Mouse (Mus musculus) intestine, postnatal 0 days (tissue): ENCODE results near the gene Herpud1. TPM values are rescaled to one million over a fixed set of nuclear protein-coding genes. Genes with fewer than 3 reads are reported as not detected.

ENCODE experiments used
- ATAC-seq: fragments of 200-750 bp; cut with Nextera tagmentation; 2 replicates; pipeline ENCODE4 v1.8.0; 2017; ENCODE audit warnings: mild to moderate bottlenecking, moderate TSS enrichment, moderate library complexity
- H3K27ac ChIP-seq: fragments of 300-500 bp; sonication (generic); 2 replicates; pipeline ENCODE4 v1.5.1; 2014; ENCODE audit warnings: mild to moderate bottlenecking, low read depth, low read length, moderate library complexity
- H3K27me3 ChIP-seq: fragments of 300-500 bp; sonication (generic); replicated peaks from 2 replicates; pipeline ENCODE4 v1.6.1; 2014; ENCODE audit warnings: low read length, mixed read lengths; ENCODE audit not compliant: control insufficient read depth, insufficient read depth
- H3K36me3 ChIP-seq: fragments of 300-500 bp; sonication (generic); 2 replicates; pipeline ENCODE4 v1.6.1; 2014; ENCODE audit warnings: mild to moderate bottlenecking, moderate library complexity; ENCODE audit not compliant: control insufficient read depth, insufficient read depth
- H3K4me1 ChIP-seq: fragments of 300-500 bp; sonication (generic); replicated peaks from 2 replicates; pipeline ENCODE4 v1.6.1; 2014; ENCODE audit warnings: antibody characterized with exemption, low read length, mixed read lengths; ENCODE audit not compliant: control insufficient read depth, insufficient read depth
- H3K4me2 ChIP-seq: fragments of 300-500 bp; sonication (generic); replicated peaks from 2 replicates; pipeline ENCODE4 v1.6.1; 2014; ENCODE audit warnings: low read depth, mild to moderate bottlenecking, moderate library complexity
- H3K4me3 ChIP-seq: fragments of 300-500 bp; sonication (generic); 2 replicates; pipeline ENCODE4 v1.5.1; 2014; ENCODE audit warnings: low read depth, low read length
- H3K9ac ChIP-seq: fragments of 300-500 bp; sonication (generic); 2 replicates; pipeline ENCODE4 v1.6.1; 2014; ENCODE audit warnings: mild to moderate bottlenecking, low read depth, low read length
- H3K9me3 ChIP-seq: fragments of 300-500 bp; sonication (generic); 2 replicates; pipeline ENCODE4 v1.6.1; 2016; ENCODE audit warnings: mixed run types; ENCODE audit not compliant: control insufficient read depth
- CTCF ChIP-seq: sonication (generic); IDR thresholded peaks from 2 replicates; pipeline ENCODE4 v1.5.1; 2016; ENCODE audit warnings: low read depth, mild to moderate bottlenecking, control low read depth, antibody characterized with exemption, moderate library complexity
- WGBS: fragments of 180-500 bp; shearing (Covaris S2); extraction: QIAGEN DNeasy Blood & Tissue Kit; methylation state at CpG from one replicate; pipeline ENCODE4 v1.1.7; 2014; 5-methylcytosine and 5-hydroxymethylcytosine counted together
- polyA plus RNA-seq: library from polyadenylated mRNA; unstranded; fragments of >200 nt; fragmentation: Nextera tagmentation; extraction: Ambion mirVana; gene quantifications from 2 replicates; pipeline ENCODE4 v1.2.1, GENCODE M21; 2015

The Herpud1 gene
- polyA plus RNA-seq, 1 experiment from 2014 or later: 154 TPM

DNA sequence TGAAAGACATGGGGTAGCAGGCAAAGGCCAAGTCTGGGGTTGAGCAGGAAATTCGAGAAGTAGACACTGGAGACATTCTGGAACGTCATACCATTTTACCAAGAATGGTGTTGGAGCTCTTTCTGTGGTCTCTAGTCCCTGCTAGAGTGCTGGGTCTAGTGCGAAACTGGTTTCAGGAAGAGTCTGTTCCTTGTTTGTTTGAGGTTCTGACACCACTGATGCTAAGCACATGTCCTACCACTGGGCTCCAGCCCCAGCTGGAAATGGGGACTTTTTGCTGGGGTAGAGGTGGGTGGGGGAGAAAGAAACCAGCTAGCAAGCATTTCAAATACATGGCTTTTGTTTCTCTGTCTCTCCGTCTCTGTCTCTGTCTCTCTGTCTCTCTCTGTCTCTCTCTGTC is 9.2 kb upstream of the Herpud1 start:
- Histone ChIP-seq H3K27me3 (no peaks in the 10 kb centered on the region), H3K4me2 (no peak overlapping the region), H3K4me3 (no peak overlapping the region), H3K9me3 (no peaks in the 10 kb centered on the region), H3K4me1 (0 out of 2 replicates have a peak, but pooled peaks cover 7% of the 10 kb centered on the region), H3K27ac (peak overlapping the region; percentile 77; the same call in 1 of the 2 replicates), H3K36me3 (no peaks in the 10 kb centered on the region), H3K9ac (no peak overlapping the region)
- 86% methylated on average over 4 of the region's 4 CpGs for WGBS
- no peak for ATAC-seq
- no peak for TF ChIP-seq CTCF

DNA sequence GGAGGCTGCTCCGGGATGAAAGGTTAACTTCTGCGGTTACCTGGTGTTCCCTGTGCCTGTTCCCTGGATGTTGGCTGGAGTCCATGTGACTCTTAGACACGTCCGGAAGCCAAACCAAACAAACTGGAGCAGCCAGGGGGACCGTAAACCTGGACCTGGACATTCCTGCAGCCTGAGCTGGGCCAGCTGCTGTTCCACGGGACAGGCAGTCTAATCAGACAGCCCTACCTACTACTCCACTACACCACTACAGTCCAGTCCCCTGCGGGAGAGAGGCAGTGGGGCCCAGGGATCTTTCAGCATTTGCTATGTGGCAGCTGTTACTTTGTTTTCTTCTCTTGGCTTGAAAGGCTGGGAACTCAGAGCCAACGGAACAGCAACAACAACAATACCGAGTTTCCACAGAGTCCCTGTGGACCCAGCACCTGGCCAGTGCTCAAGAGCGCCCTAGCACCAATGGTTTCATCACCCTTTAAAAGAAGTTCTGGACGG is 8.5 kb upstream of the Herpud1 start:
- H3K4me3 ChIP-seq: no peak overlapping the region
- no peaks in the 10 kb centered on the region for H3K27me3 ChIP-seq
- peak; percentile 86 for ATAC-seq
- no peaks in the 10 kb centered on the region for H3K9me3 ChIP-seq
- H3K36me3 ChIP-seq: no peaks in the 10 kb centered on the region
- H3K4me1 ChIP-seq: 0 out of 2 replicates have a peak, but pooled peaks cover 7% of the 10 kb centered on the region
- peak overlapping the region; percentile 24; the same call in 1 of the 2 replicates for H3K9ac ChIP-seq
- peak overlapping the region; percentile 28 for H3K4me2 ChIP-seq
- H3K27ac ChIP-seq: peak overlapping the region; percentile 77
- no peak for TF ChIP-seq CTCF
- 24% methylated on average over 11 of the region's 11 CpGs for WGBS

DNA sequence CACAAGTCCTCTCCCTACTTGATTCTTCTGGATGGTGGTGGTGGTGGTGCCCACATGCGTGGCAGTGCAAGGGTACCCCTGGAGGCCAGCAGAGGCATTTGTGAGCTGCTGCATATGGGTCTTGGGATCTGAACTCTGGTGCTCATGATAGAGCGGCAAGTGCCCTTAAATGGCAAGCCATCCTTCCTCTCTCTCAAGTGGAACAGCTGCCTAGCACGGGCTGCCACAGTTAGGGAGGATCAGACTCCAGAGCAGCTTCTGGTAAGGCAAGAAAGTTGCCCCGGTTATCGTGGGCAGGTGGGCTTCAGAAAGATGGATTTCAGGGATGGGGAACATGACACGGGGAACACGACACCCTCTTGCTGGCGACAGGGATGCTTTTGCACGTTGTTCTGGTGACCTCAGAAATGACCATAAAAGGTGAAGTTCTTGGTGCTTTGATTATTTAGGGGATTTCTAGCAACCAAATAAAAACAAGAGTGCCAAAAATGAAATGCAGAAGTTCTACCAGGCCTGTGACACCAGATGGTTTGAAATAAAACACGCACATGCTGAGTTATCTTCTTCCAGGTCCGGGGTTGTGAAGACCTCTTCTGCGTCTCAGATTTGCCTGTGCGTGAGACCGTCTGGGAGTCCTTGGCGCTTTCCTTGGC is 7.3 kb upstream of the Herpud1 start:
- Histone ChIP-seq H3K4me3 (no peak overlapping the region), H3K4me1 (0 out of 2 replicates have a peak, but pooled peaks cover 7% of the 10 kb centered on the region), H3K27ac (no peak overlapping the region), H3K9me3 (no peaks in the 10 kb centered on the region), H3K9ac (no peak overlapping the region), H3K36me3 (no peaks in the 10 kb centered on the region), H3K27me3 (no peaks in the 10 kb centered on the region), H3K4me2 (no peak overlapping the region)
- no peak for ATAC-seq
- WGBS: 80% methylated on average over 15 of the region's 15 CpGs
- TF ChIP-seq CTCF: peak; percentile 52

DNA sequence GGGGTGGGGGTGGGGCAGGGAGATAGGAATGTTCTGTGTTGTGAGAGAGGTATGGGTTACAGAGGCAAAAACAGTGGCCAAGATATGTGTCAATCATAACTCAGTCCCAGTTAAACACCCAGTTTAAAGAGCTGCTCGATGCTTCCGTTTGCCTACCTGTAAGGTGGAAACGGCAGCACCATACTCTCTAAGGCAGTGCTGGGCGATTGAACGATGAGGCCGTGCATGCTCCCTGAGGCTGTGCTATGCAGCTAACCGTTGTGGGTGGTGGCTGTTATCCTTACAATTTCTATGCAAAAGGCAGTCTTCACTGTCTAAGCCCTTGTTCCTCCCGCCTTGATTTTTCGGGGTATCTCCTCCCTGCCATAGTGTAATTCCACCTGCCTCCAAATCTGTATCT is 6.6 kb upstream of the Herpud1 start:
- TF ChIP-seq CTCF: no peak
- Histone ChIP-seq H3K36me3 (no peaks in the 10 kb centered on the region), H3K27ac (no peak overlapping the region), H3K9me3 (no peaks in the 10 kb centered on the region), H3K27me3 (no peaks in the 10 kb centered on the region), H3K9ac (no peak overlapping the region), H3K4me3 (no peak overlapping the region), H3K4me1 (0 out of 2 replicates have a peak, but pooled peaks cover 7% of the 10 kb centered on the region), H3K4me2 (no peak overlapping the region)
- no peak for ATAC-seq
- WGBS: 90% methylated on average over 9 of the region's 9 CpGs

DNA sequence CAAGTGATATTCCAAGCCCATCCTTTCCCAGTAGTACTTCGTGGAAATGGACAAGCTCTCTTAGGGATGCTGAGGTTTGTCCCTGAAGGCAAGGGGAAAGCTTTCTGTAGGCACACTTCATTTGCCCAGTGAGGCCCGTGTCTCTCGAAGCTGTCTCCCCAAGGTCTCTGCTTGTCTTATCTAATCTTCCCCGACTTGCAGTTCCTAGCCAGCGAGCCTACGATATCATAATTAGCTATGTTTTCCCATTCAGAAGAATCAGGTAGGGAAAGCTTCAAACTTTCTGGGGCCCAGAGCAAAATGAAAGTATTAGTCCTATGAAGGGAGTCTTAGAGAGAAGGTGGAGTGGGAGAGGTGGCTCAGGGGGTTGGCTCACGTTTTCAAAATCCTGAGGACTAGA is 2.1 kb upstream of the Herpud1 start:
- no peaks in the 10 kb centered on the region for H3K9me3 ChIP-seq

DNA sequence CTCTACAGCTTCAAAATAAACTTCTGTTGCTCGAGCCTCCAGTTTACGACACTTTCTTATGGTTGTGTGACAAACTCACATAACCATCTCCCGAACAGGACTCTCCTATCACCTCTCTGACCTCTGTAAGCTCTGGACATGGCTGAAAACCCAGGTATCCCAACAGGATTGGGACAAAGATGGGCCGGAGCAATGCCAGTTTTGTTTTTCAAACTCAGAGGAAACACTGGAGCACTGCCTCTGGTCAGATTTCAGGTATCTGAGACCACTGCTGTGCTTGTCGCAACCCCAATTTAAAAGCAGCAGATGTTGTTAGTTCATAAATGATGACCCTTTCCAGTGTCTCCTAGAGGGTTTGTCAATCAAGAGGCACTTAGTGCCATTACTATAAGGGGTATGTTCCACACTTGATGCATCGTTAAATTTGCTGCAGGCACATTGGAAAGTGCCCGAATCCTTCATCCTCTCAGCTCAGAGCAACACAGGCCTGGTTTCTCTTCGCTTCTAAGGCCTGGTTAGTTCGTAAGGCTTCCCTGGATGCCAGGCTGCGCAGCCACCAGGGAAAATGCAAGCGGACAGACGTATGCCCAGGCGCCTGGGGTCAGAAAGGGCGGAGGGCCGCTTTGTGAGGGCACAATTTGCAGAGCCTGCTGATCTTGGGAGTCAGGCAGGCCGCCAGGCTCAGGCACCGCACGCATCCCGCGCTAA is 578 bp upstream of the Herpud1 start:
- WGBS: 21% methylated on average over 20 of the region's 20 CpGs
- peak; percentile 18 for ATAC-seq

More for the DNA sequence above, 2.1 kb upstream of the Herpud1 start:
- H3K4me1 ChIP-seq: no peaks in the 10 kb centered on the region
- no peaks in the 10 kb centered on the region for H3K27me3 ChIP-seq
- H3K9ac ChIP-seq: no peak overlapping the region
- H3K4me2 ChIP-seq: no peak overlapping the region
- no peak overlapping the region for H3K4me3 ChIP-seq
- ATAC-seq: no peak
- no peak for TF ChIP-seq CTCF
- no peak overlapping the region for H3K27ac ChIP-seq
- peaks cover under 1% of the 10 kb centered on the region; the same call in 1 of the 2 replicates for H3K36me3 ChIP-seq
- WGBS: 58% methylated on average over 7 of the region's 7 CpGs

More for the DNA sequence above, 578 bp upstream of the Herpud1 start:
- no peak for TF ChIP-seq CTCF
- peak overlapping the region; percentile 85 for H3K9ac ChIP-seq
- peak overlapping the region; percentile 99 for H3K27ac ChIP-seq
- peaks cover 15% of the 10 kb centered on the region for H3K36me3 ChIP-seq
- peak overlapping the region; percentile 94 for H3K4me2 ChIP-seq
- no peaks in the 10 kb centered on the region for H3K27me3 ChIP-seq
- H3K9me3 ChIP-seq: no peaks in the 10 kb centered on the region
- H3K4me3 ChIP-seq: peak overlapping the region; percentile 87
- no peaks in the 10 kb centered on the region for H3K4me1 ChIP-seq
